Comparison of ENCODE assay signal across 12 mouse cellular contexts in the genomic region with DNA sequence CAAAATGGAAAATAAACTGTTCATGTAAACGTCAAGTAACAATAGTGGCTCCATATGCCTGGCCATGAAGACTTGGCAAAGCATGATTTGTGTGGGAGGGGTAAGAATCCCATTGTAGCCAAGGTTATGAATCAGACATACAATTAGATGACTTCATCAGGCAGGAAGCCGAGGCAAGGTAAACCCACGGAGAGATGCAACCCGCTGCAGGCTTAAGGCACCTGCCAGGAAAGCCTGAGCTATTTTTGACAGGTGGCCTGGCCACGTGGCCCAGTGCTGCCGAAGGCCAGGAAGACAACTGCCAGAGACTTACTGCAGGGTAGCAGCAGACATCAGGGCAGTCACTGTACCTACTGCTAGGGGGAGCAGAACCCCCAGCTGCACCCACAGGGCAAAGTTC. TPM values are rescaled to one million over a fixed set of nuclear protein-coding genes. Genes with fewer than 3 reads are reported as not detected.
DNase-seq lines count a peak whose midpoint lies in the region; ATAC-seq lines count a peak whose summit lies in the region.
"Had no signal": no experiment of that assay in that cellular context is flagged by ENCODE, and none has a peak within 500 bp of the region (broad histone marks: within the 10 kb centered on the region; RNA-seq: fewer than 3 reads in every experiment).

No protein-coding gene starts in this region.

- no peak overlapping the region for H3K4me3 ChIP-seq in midbrain, embryonic 15.5 days
- H3K4me3 ChIP-seq: liver, embryonic 15.5 days had no signal

- no peaks in the 10 kb centered on the region for H3K4me1 ChIP-seq in midbrain, embryonic 15.5 days
- H3K4me1 ChIP-seq: liver, embryonic 15.5 days had no signal

- H3K4me2 ChIP-seq in midbrain, embryonic 15.5 days, result no peak overlapping the region
- H3K4me2 ChIP-seq: liver, embryonic 15.5 days; midbrain, embryonic 11.5 days had no signal

- no peak for ATAC-seq in midbrain, embryonic 15.5 days (replicated peaks)

- WGBS in midbrain, embryonic 15.5 days, result 80% methylated on average over 6 of the region's 6 CpGs

- H3K27me3 ChIP-seq in midbrain, embryonic 15.5 days (replicated peaks), result no peaks in the 10 kb centered on the region
- H3K27me3 ChIP-seq: liver, embryonic 15.5 days had no signal

- no peak overlapping the region for H3K27ac ChIP-seq in midbrain, embryonic 15.5 days
- H3K27ac ChIP-seq: liver, embryonic 15.5 days had no signal

- H3K36me3 ChIP-seq in midbrain, embryonic 15.5 days (replicated peaks), result no peaks in the 10 kb centered on the region

- peak; percentile 84 for DNase-seq in right cerebral cortex, adult 18-20 months
- DNase-seq in right cerebral cortex, postnatal 4 days, result no peak
- peak; percentile 96 for DNase-seq in cerebellum, adult 9-11 months
- peak; percentile 63 to 69 for DNase-seq in left cerebral cortex, adult 18-20 months (ENCODE audit: low spot score in 2 of 2)
- peak; percentile 49 for DNase-seq in thymus, postnatal 4 days
- no peak for DNase-seq in adrenal gland, adult 8-10 months
- DNase-seq: kidney, postnatal 25 days had no signal

- H3K9ac ChIP-seq in midbrain, embryonic 15.5 days, result no peak overlapping the region
- H3K9ac ChIP-seq: liver, embryonic 15.5 days had no signal

- no peaks in the 10 kb centered on the region for H3K9me3 ChIP-seq in midbrain, embryonic 15.5 days
- H3K9me3 ChIP-seq: liver, embryonic 15.5 days had no signal

RNA-seq across cellular contexts. Expression of a gene that starts 16.3 kb away (rescaled TPM):
- under 1 TPM in 1 of 2 experiments, not detected in 1; 0.82 TPM for total RNA-seq in left cerebral cortex, adult 18-20 months (2021)
- total RNA-seq in adrenal gland, adult 8-10 months (2022), result not detected
- polyA plus RNA-seq in midbrain, embryonic 15.5 days (2015; fragmentation: Nextera tagmentation; extraction: Ambion mirVana), result 0.83 and 1.1 TPM in 2 replicates
- total RNA-seq: heart, postnatal 36 days had no signal
- polyA plus RNA-seq: midbrain, embryonic 11.5 days; testis, adult 2 months had no signal

RNA-seq across cellular contexts. Expression of a gene that starts 23.3 kb away (rescaled TPM):
- total RNA-seq in left cerebral cortex, adult 18-20 months (2021), result 1 to 10 TPM; 6.3 to 7.1 TPM
- total RNA-seq in adrenal gland, adult 8-10 months (2022), result not detected
- 0.15 and 0.46 TPM in 2 replicates for polyA plus RNA-seq in midbrain, embryonic 15.5 days (2015; fragmentation: Nextera tagmentation; extraction: Ambion mirVana)
- total RNA-seq: heart, postnatal 36 days had no signal
- polyA plus RNA-seq: midbrain, embryonic 11.5 days had no signal

Comparison
In these comparisons a context has a peak if more than half of its experiments do, and no peak if none do; other contexts are left out.
1. DNase-seq: peak in right cerebral cortex, adult 18-20 months (single experiment), cerebellum, adult 9-11 months (single experiment), left cerebral cortex, adult 18-20 months (2 of 2) and thymus, postnatal 4 days (single experiment); none in right cerebral cortex, postnatal 4 days (single experiment) and adrenal gland, adult 8-10 months (single experiment).
2. RNA of a gene that starts 23.3 kb away (total RNA-seq): 6.3 to 7.1 TPM in left cerebral cortex, adult 18-20 months; not detected in adrenal gland, adult 8-10 months; every median in the first group is over 4 times any median in the second.